Mouse (Mus musculus): ENCODE measurements at regions not wholly inside any gene's neighbourhood (a gene's known extent, or its start where the extent isn't known, plus 50 kb on each side); places are given as distances from the start of the nearest gene placed in this dataset.

DNA sequence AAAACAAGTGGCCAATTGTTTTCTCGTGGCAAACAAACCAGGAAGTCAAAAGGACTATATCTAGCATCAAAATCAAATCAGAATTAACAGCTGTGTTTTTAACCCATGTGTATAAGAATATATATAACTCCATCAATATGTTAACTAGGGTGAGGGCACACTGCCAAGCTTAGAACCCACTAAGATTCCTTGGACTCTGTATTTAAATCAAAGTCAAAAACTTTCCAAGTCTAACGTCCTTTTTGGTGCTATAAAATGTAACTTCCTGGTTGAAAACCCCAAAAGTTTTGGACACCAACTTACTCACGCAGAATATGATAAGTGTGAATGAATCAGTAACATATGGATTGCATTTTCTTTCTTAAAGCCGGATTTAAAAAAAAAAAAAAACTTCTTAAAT is 647.9 kb upstream of the Cited2 start:
- Histone ChIP-seq H3K4me3 (no peak overlapping the region), H3K9ac (ENCODE audit: low read depth, low read length) (no peak overlapping the region), H3K36me3 (ENCODE audit: control insufficient read depth, insufficient read depth, low read length) (no peaks in the 10 kb centered on the region; the same call in 1 of the 2 replicates), H3K4me1 (ENCODE audit: control insufficient read depth, insufficient read depth, low read length) (peaks cover 2% of the 10 kb centered on the region), H3K27ac (no peak overlapping the region), H3K79me2 (replicated peaks; ENCODE audit: control insufficient read depth, insufficient read depth, low read length) (no peaks in the 10 kb centered on the region), H3K27me3 (ENCODE audit: control insufficient read depth, insufficient read depth, low read length) (no peaks in the 10 kb centered on the region)
- no peak for DNase-seq
- intact Hi-C loops (cut with DNase I) = loop anchor here (5.0 kb wide), 1 partner anchor 647 kb away; the partner anchor contains the start of gene Cited2
- TF ChIP-seq POLR2A (IDR thresholded peaks at IDR 0.05; ENCODE audit: insufficient read depth, low read depth, low read length) = no peak
- TF ChIP-seq CTCF (IDR thresholded peaks at IDR 0.05) = no peak
- TF ChIP-seq EP300 (IDR thresholded peaks at IDR 0.05; ENCODE audit: insufficient read depth, low read depth, low read length) = no peak
- 61% methylated on average over 4 of the region's 4 CpGs for WGBS

DNA sequence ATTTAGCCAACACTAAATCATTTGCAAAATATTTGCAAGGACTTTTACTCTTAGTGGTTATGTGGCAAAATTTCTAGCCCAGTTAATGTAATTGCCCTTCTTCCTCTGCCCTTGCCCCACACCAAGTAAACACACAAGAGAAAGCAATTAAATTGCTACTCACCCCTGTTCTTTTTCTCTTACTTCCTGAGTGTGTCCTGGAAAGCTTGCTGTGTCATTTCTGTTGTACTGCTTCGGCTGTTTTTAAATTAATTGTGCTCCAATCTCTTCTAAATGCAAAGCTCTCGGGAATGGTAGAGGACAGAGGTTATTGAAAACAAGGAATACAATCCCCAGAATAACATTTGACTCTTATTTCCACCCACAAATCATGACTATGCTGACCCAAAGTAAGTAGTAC is 647.4 kb upstream of the Cited2 start:
- Histone ChIP-seq H3K9ac (ENCODE audit: low read depth, low read length) (no peak overlapping the region), H3K27ac (no peak overlapping the region), H3K27me3 (ENCODE audit: control insufficient read depth, insufficient read depth, low read length) (no peaks in the 10 kb centered on the region), H3K36me3 (ENCODE audit: control insufficient read depth, insufficient read depth, low read length) (no peaks in the 10 kb centered on the region; the same call in 1 of the 2 replicates), H3K4me3 (no peak overlapping the region), H3K79me2 (replicated peaks; ENCODE audit: control insufficient read depth, insufficient read depth, low read length) (no peaks in the 10 kb centered on the region), H3K4me1 (ENCODE audit: control insufficient read depth, insufficient read depth, low read length) (peaks cover 2% of the 10 kb centered on the region)
- 36% methylated on average over 2 of the region's 2 CpGs for WGBS
- no peak for DNase-seq
- intact Hi-C loops (cut with DNase I) = loop anchor here (5.0 kb wide), 1 partner anchor 647 kb away; the partner anchor contains the start of gene Cited2
- TF ChIP-seq EP300 (IDR thresholded peaks at IDR 0.05; ENCODE audit: insufficient read depth, low read depth, low read length) (no peak), POLR2A (IDR thresholded peaks at IDR 0.05; ENCODE audit: insufficient read depth, low read depth, low read length) (no peak), CTCF (IDR thresholded peaks at IDR 0.05) (no peak)

DNA sequence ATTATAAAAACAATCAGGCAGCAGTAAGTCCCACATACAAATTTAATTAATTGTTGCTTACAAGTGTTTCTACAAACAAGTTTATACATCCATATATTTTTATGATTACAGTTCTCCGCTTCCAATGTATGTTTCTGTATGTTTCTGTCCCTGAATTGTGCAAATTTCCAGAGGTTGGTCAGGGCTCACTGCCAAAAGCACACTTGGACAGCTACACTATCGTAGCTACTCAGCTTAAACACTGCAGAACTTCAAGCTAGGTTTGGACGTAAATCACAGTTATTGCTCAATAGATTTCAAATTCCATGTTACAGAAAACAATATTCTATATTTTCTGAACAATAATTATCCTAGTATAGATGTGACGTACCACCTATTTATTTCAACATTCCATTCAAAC is 646.8 kb upstream of the Cited2 start:
- intact Hi-C loops (cut with DNase I) = loop anchor here (5.0 kb wide), 1 partner anchor 646 kb away; the partner anchor contains the start of gene Cited2
- Histone ChIP-seq H3K27me3 (ENCODE audit: control insufficient read depth, insufficient read depth, low read length) (no peaks in the 10 kb centered on the region), H3K79me2 (replicated peaks; ENCODE audit: control insufficient read depth, insufficient read depth, low read length) (no peaks in the 10 kb centered on the region), H3K4me1 (ENCODE audit: control insufficient read depth, insufficient read depth, low read length) (peaks cover 2% of the 10 kb centered on the region), H3K36me3 (ENCODE audit: control insufficient read depth, insufficient read depth, low read length) (no peaks in the 10 kb centered on the region; the same call in 1 of the 2 replicates), H3K27ac (no peak overlapping the region), H3K9ac (ENCODE audit: low read depth, low read length) (no peak overlapping the region), H3K4me3 (no peak overlapping the region)
- TF ChIP-seq EP300 (IDR thresholded peaks at IDR 0.05; ENCODE audit: insufficient read depth, low read depth, low read length) = no peak
- TF ChIP-seq POLR2A (IDR thresholded peaks at IDR 0.05; ENCODE audit: insufficient read depth, low read depth, low read length) = no peak
- TF ChIP-seq CTCF (IDR thresholded peaks at IDR 0.05) = no peak
- 84% methylated on average over 4 of the region's 4 CpGs for WGBS
- DNase-seq = no peak

DNA sequence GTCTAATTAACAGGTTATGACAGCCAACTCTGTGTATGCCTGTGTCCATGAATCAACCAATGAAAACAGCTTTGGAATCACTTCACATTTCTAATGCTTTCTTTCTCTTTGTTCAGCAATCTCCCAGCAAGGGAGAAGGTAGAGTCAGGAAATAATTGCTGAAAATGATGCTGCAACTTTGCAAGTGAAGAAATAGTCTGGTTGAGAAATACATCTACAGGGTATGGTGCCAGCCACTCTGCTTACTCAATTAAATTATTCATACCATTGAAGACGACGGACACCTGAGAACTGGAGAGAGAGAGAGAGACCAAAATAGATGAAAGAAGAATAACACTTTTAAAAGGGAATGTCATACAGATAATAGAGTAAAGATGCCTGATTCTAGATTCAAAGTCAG is 645.4 kb upstream of the Cited2 start:
- no peaks in the 10 kb centered on the region; the same call in 1 of the 2 replicates for H3K36me3 ChIP-seq (ENCODE audit: control insufficient read depth, insufficient read depth, low read length)
- no peak overlapping the region for H3K9ac ChIP-seq (ENCODE audit: low read depth, low read length)
- H3K4me1 ChIP-seq (ENCODE audit: control insufficient read depth, insufficient read depth, low read length) = peaks cover 2% of the 10 kb centered on the region
- H3K27me3 ChIP-seq (ENCODE audit: control insufficient read depth, insufficient read depth, low read length) = no peaks in the 10 kb centered on the region
- no peaks in the 10 kb centered on the region for H3K79me2 ChIP-seq (replicated peaks; ENCODE audit: control insufficient read depth, insufficient read depth, low read length)
- H3K4me3 ChIP-seq = no peak overlapping the region
- H3K27ac ChIP-seq = no peak overlapping the region
- 86% methylated on average over 2 of the region's 2 CpGs for WGBS
- intact Hi-C loops (cut with DNase I) = loop anchor here (5.0 kb wide), 1 partner anchor 645 kb away; the partner anchor contains the start of gene Cited2
- no peak for DNase-seq
- TF ChIP-seq EP300 (IDR thresholded peaks at IDR 0.05; ENCODE audit: insufficient read depth, low read depth, low read length) (no peak), CTCF (IDR thresholded peaks at IDR 0.05) (no peak), POLR2A (IDR thresholded peaks at IDR 0.05; ENCODE audit: insufficient read depth, low read depth, low read length) (no peak)

DNA sequence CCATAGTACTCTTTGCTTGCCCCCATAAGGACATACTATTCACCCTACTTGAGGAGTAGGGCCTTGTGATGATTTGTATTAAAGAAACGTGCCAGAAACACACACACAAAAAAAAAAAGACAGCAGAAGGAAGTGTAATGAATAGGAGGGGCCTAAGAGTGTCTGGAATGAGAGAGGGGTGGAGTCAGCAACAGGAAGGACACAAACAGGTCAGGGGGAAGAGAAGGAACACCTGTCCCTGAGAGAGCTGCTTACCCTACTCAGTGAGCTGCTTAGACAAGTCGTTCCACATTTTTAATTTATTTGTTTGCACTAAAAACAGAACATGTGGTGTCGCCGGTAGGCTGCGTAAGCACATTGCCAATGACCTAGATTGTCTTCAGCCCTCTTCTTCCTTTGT is 642.2 kb upstream of the Cited2 start:
- intact Hi-C loops (cut with DNase I) = no loop called here
- Histone ChIP-seq H3K79me2 (replicated peaks; ENCODE audit: control insufficient read depth, insufficient read depth, low read length) (no peaks in the 10 kb centered on the region), H3K9ac (ENCODE audit: low read depth, low read length) (no peak overlapping the region), H3K4me1 (ENCODE audit: control insufficient read depth, insufficient read depth, low read length) (no peaks in the 10 kb centered on the region), H3K36me3 (ENCODE audit: control insufficient read depth, insufficient read depth, low read length) (no peaks in the 10 kb centered on the region), H3K4me3 (no peak overlapping the region), H3K27ac (no peak overlapping the region), H3K27me3 (ENCODE audit: control insufficient read depth, insufficient read depth, low read length) (no peaks in the 10 kb centered on the region)
- 82% methylated on average over 5 of the region's 5 CpGs for WGBS
- no peak for DNase-seq
- TF ChIP-seq POLR2A (IDR thresholded peaks at IDR 0.05; ENCODE audit: insufficient read depth, low read depth, low read length) = no peak
- TF ChIP-seq CTCF (IDR thresholded peaks at IDR 0.05) = no peak
- TF ChIP-seq EP300 (IDR thresholded peaks at IDR 0.05; ENCODE audit: insufficient read depth, low read depth, low read length) = no peak

DNA sequence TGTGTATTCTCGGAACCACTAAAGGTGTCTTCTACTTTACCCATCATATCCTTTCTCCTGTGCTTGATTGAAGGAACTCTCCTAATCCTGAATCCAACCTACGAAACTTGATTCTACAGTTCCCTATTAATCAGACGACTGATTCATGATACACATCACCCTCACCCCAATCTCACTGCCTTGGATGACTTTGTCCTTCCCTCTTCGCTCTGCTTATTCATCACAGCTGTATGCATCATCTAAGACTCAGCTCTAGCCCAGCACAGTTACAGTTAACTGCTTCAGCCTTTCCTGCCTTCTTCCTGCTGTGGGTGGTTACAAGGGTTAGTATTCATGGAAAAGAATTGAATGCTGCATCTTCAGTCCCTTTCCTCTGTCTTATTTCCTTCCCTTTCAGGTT is 640.1 kb upstream of the Cited2 start:
- H3K4me1 ChIP-seq (ENCODE audit: control insufficient read depth, insufficient read depth, low read length) = no peaks in the 10 kb centered on the region
- 87% methylated on average over 4 of the region's 4 CpGs for WGBS
- H3K27ac ChIP-seq = no peak overlapping the region
- DNase-seq = no peak
- no peaks in the 10 kb centered on the region for H3K79me2 ChIP-seq (replicated peaks; ENCODE audit: control insufficient read depth, insufficient read depth, low read length)
- H3K36me3 ChIP-seq (ENCODE audit: control insufficient read depth, insufficient read depth, low read length) = no peaks in the 10 kb centered on the region
- TF ChIP-seq CTCF (IDR thresholded peaks at IDR 0.05) = no peak
- no peak for TF ChIP-seq EP300 (IDR thresholded peaks at IDR 0.05; ENCODE audit: insufficient read depth, low read depth, low read length)
- TF ChIP-seq POLR2A (IDR thresholded peaks at IDR 0.05; ENCODE audit: insufficient read depth, low read depth, low read length) = no peak
- no peak overlapping the region for H3K9ac ChIP-seq (ENCODE audit: low read depth, low read length)
- no peaks in the 10 kb centered on the region for H3K27me3 ChIP-seq (ENCODE audit: control insufficient read depth, insufficient read depth, low read length)
- intact Hi-C loops (cut with DNase I) = no loop called here
- H3K4me3 ChIP-seq = no peak overlapping the region

Data from heart, adult 2 months (tissue).